Mouse (Mus musculus) ES-E14 (cell line): ENCODE data around the gene Hmga1b.
"Not testable (repeated sequence)": the region's sequence is repeated elsewhere in the genome, so short reads cannot be mapped to it uniquely, and the experiment has no call there.

Experiments used
- CHD2 ChIP-seq: IDR thresholded peaks from 2 replicates; pipeline ENCODE4 v1.6.1; 2014; ENCODE audit warnings: mild to moderate bottlenecking, low read depth, low read length, inconsistent platforms
- MAFK ChIP-seq: IDR thresholded peaks from 2 replicates; pipeline ENCODE4 v1.6.1; 2014; ENCODE audit warnings: mild to moderate bottlenecking, low read depth, low read length, inconsistent platforms; ENCODE audit not compliant: insufficient read depth
- ZC3H11A ChIP-seq: IDR thresholded peaks from 2 replicates; pipeline ENCODE4 v1.6.1; 2012; ENCODE audit warnings: low read depth, mild to moderate bottlenecking, inconsistent platforms, low read length, borderline replicate concordance
- ZNF384 ChIP-seq: IDR thresholded peaks from 2 replicates; pipeline ENCODE4 v1.6.1; 2012; ENCODE audit warnings: low read depth, low read length, inconsistent platforms

- TF ChIP-seq CHD2, MAFK, ZNF384, ZC3H11A: not testable (repeated sequence)
These were observed 33.1 kb upstream of the Hmga1b start for GRCm38 (mm10) chr11:120729432-120730050.
